Mouse (Mus musculus) thymus, postnatal 14 days (tissue): ENCODE measurements around the gene St6galnac6.

Experiments
- DNase-seq: peaks from one replicate; pipeline ENCODE4 v3.0.0; 2021

The St6galnac6 gene

GRCm38 (mm10) chr2:32599409-32599808 is at the start of gene St6galnac6:
Gene St6galnac6, plus strand, starts transcription at chr2:32599709.
- no peak for DNase-seq

GRCm38 (mm10) chr2:32549764-32550163 is 49.7 kb upstream of the St6galnac6 start:
- no peak for DNase-seq

GRCm38 (mm10) chr2:32551236-32551635 is 48.3 kb upstream of the St6galnac6 start:
- DNase-seq, result no peak

- DNase-seq, result no peak
Measured at GRCm38 (mm10) chr2:32553592-32554148, 45.8 kb upstream of the St6galnac6 start.

GRCm38 (mm10) chr2:32555484-32555883 is 44.0 kb upstream of the St6galnac6 start:
- DNase-seq, result no peak

- DNase-seq, result peak; percentile 59
Measured at GRCm38 (mm10) chr2:32556019-32556418, 43.5 kb upstream of the St6galnac6 start.

GRCm38 (mm10) chr2:32559570-32559969 is 39.9 kb upstream of the St6galnac6 start:
- no peak for DNase-seq

GRCm38 (mm10) chr2:32566536-32567063 is 32.9 kb upstream of the St6galnac6 start:
- peak; percentile 75 for DNase-seq

- DNase-seq, result no peak
Measured at GRCm38 (mm10) chr2:32568149-32568548, 31.4 kb upstream of the St6galnac6 start.

GRCm38 (mm10) chr2:32568941-32569340 is 30.6 kb upstream of the St6galnac6 start:
- DNase-seq, result no peak

- DNase-seq, result peak; percentile 92
Measured at GRCm38 (mm10) chr2:32570698-32571494, 28.6 kb upstream of the St6galnac6 start, which contains the start of gene Dpm2. Gene Dpm2, plus strand, starts transcription at chr2:32570858.

- DNase-seq, result no peak
Measured at GRCm38 (mm10) chr2:32572196-32572595, 27.3 kb upstream of the St6galnac6 start.

- no peak for DNase-seq
Measured at GRCm38 (mm10) chr2:32574497-32574896, 25.0 kb upstream of the St6galnac6 start, which contains the start of gene Pip5kl1. Gene Pip5kl1, plus strand, starts transcription at chr2:32574797.

GRCm38 (mm10) chr2:32574901-32575585 is 24.5 kb upstream of the St6galnac6 start:
- peak; percentile 72 for DNase-seq

- DNase-seq, result peak; percentile 74
Measured at GRCm38 (mm10) chr2:32575586-32576160, 23.8 kb upstream of the St6galnac6 start, which contains the start of gene 9430097D07Rik. Gene 9430097D07Rik, minus strand, starts transcription at chr2:32575684.

GRCm38 (mm10) chr2:32576532-32576931 is 23.0 kb upstream of the St6galnac6 start:
- no peak for DNase-seq

- no peak for DNase-seq
Measured at GRCm38 (mm10) chr2:32578146-32579046, 21.1 kb upstream of the St6galnac6 start.

GRCm38 (mm10) chr2:32581450-32582095 is 17.9 kb upstream of the St6galnac6 start:
- DNase-seq, result peak; percentile 33

- peak; percentile 83 for DNase-seq
Measured at GRCm38 (mm10) chr2:32582830-32583799, 16.4 kb upstream of the St6galnac6 start.

- DNase-seq, result no peak
Measured at GRCm38 (mm10) chr2:32585149-32585714, 14.3 kb upstream of the St6galnac6 start.
